Mouse (Mus musculus) embryonic facial prominence, embryonic 11.5 days (tissue): Measurements from ENCODE around the gene Ptgds. TPM values are rescaled to one million over a fixed set of nuclear protein-coding genes. Genes with fewer than 3 reads are reported as not detected.

Experiments used
- ATAC-seq: fragments of 200-750 bp; cut with Nextera tagmentation; replicated peaks from 2 replicates; pipeline ENCODE4 v1.8.0; 2017; ENCODE audit warnings: low read depth; ENCODE audit not compliant: insufficient number of reproducible peaks, low FRiP score, low TSS enrichment
- DNase-seq: peaks from one replicate; pipeline ENCODE4 v3.0.0-alpha.2; 2015; ENCODE audit warnings: low spot score
- H3K27ac ChIP-seq: fragments of 300-500 bp; sonication (generic); replicated peaks from 2 replicates; pipeline ENCODE4 v1.5.1; 2014; ENCODE audit warnings: mild to moderate bottlenecking, low read depth, low read length, control low read depth
- H3K27me3 ChIP-seq: fragments of 300-500 bp; sonication (generic); 2 replicates; pipeline ENCODE4 v1.6.1; 2014; ENCODE audit warnings: mild to moderate bottlenecking, low read length, moderate library complexity, mixed read lengths; ENCODE audit not compliant: control insufficient read depth, insufficient read depth
- H3K36me3 ChIP-seq: fragments of 300-500 bp; sonication (generic); replicated peaks from 2 replicates; pipeline ENCODE4 v1.6.1; 2014; ENCODE audit warnings: low read depth, mild to moderate bottlenecking, low read length, moderate library complexity, mixed read lengths; ENCODE audit not compliant: control insufficient read depth, insufficient read depth
- H3K4me1 ChIP-seq: fragments of 300-500 bp; sonication (generic); 2 replicates; pipeline ENCODE4 v1.6.1; 2014; ENCODE audit warnings: low read length, mixed read lengths; ENCODE audit not compliant: control insufficient read depth, insufficient read depth
- H3K4me2 ChIP-seq: fragments of 300-500 bp; sonication (generic); 2 replicates; pipeline ENCODE4 v1.6.1; 2014; ENCODE audit warnings: low read depth, mild to moderate bottlenecking, control low read depth, low read length, moderate library complexity
- H3K4me3 ChIP-seq: fragments of 300-500 bp; sonication (generic); 2 replicates; pipeline ENCODE4 v1.5.1; 2014; ENCODE audit warnings: low read depth, low read length, control low read depth
- H3K9ac ChIP-seq: fragments of 300-500 bp; sonication (generic); replicated peaks from 2 replicates; pipeline ENCODE4 v1.6.1; 2014; ENCODE audit warnings: mild to moderate bottlenecking, control low read depth, low read length
- H3K9me3 ChIP-seq: fragments of 300-500 bp; sonication (generic); replicated peaks from 2 replicates; pipeline ENCODE4 v1.6.1; 2016; ENCODE audit warnings: mild to moderate bottlenecking, low read length, inconsistent platforms, mixed read lengths; ENCODE audit not compliant: control insufficient read depth
- WGBS: fragments of 180-500 bp; shearing (Covaris S2); extraction: QIAGEN DNeasy Blood & Tissue Kit; methylation state at CpG from one replicate; pipeline ENCODE4 v1.1.7; 2014; 5-methylcytosine and 5-hydroxymethylcytosine counted together
- polyA plus RNA-seq: library from polyadenylated mRNA; unstranded; fragments of >200 nt; fragmentation: Nextera tagmentation; extraction: Ambion mirVana; gene quantifications from 2 replicates; pipeline ENCODE4 v1.2.1, GENCODE M21; 2014

Ptgds gene
- polyA plus RNA-seq: 0.26 and 0.28 TPM in 2 replicates

GRCm38 (mm10) chr2:25469969-25470368, at the start of gene Ptgds:
Gene Ptgds, minus strand, starts transcription at chr2:25470046.
- Histone ChIP-seq H3K27ac (no peak within 1 kb of the TSS), H3K9ac (no peak within 1 kb of the TSS), H3K4me1 (no peaks in the 10 kb centered on the region), H3K27me3 (no peaks in the 10 kb centered on the region), H3K9me3 (no peaks in the 10 kb centered on the region), H3K4me3 (no peak within 1 kb of the TSS), H3K36me3 (no peaks in the 10 kb centered on the region), H3K4me2 (no peak within 1 kb of the TSS)
- no peak for DNase-seq
- WGBS: 46% methylated on average over 6 of the region's 6 CpGs
- ATAC-seq: no peak

- Histone ChIP-seq H3K4me1 (no peaks in the 10 kb centered on the region), H3K4me3 (no peak overlapping the region), H3K9me3 (no peaks in the 10 kb centered on the region), H3K27ac (no peak overlapping the region), H3K27me3 (no peaks in the 10 kb centered on the region), H3K9ac (no peak overlapping the region), H3K4me2 (no peak overlapping the region), H3K36me3 (no peaks in the 10 kb centered on the region; the same call in none of the 2 replicates)
- WGBS: 64% methylated on average over 3 of the region's 3 CpGs
- DNase-seq (peak; percentile 20), ATAC-seq (no peak)
Measured at GRCm38 (mm10) chr2:25509912-25510311, 40.1 kb upstream of the Ptgds start.

DNA sequence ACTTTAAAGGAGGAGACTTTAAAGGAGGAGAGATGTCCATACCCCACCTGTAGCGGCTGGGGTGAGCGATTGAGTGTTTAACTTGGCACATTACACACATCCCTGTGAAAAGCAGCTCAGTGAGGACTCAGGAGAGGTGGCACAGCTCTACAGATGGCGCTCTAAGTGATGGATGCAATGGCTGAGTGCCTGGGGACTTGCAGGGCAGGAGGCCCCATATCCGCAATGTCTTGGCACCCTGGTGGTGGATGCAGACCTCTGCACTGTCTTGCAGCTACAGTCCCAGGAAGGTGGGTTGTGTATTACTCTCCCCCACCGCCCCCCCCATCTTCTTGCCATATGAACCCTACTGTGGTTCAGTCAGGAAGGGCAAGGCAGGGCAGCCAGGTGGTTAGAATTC, 37.1 kb upstream of the Ptgds start:
- H3K4me3 ChIP-seq: no peak overlapping the region
- H3K27me3 ChIP-seq: no peaks in the 10 kb centered on the region
- ATAC-seq (no peak), DNase-seq (peak; percentile 30)
- no peak overlapping the region for H3K9ac ChIP-seq
- H3K36me3 ChIP-seq: no peaks in the 10 kb centered on the region; the same call in none of the 2 replicates
- H3K4me1 ChIP-seq: no peaks in the 10 kb centered on the region
- 33% methylated on average over 5 of the region's 5 CpGs for WGBS
- no peak overlapping the region for H3K4me2 ChIP-seq
- H3K9me3 ChIP-seq: no peaks in the 10 kb centered on the region
- no peak overlapping the region for H3K27ac ChIP-seq

- Histone ChIP-seq H3K27me3 (no peaks in the 10 kb centered on the region), H3K4me2 (no peak overlapping the region), H3K4me1 (peaks cover 5% of the 10 kb centered on the region), H3K9ac (no peak overlapping the region), H3K36me3 (no peaks in the 10 kb centered on the region; the same call in none of the 2 replicates), H3K4me3 (no peak overlapping the region), H3K27ac (no peak overlapping the region), H3K9me3 (no peaks in the 10 kb centered on the region)
- 97% methylated on average over 4 of the region's 4 CpGs for WGBS
- ATAC-seq (no peak), DNase-seq (no peak)
Measured at GRCm38 (mm10) chr2:25505860-25506259, 36.0 kb upstream of the Ptgds start.

DNA sequence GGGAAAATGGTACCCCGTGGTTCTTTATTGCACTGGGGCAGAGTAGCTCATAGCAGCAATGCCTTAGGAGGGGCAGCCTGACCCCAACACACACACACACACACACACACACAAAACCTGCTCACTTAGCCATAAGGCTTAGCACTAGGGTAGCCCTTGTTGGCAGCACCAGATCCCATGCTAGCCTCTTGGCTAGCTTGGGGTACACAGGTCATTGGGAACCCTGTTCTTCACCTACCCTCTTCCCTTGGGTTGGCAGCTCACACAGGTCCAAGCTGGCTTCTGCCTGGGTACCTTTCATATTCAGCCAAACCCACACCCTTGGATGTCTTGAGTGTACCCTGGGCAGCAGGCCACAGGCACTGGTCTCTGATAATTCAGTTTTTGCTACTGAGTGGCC, 35.2 kb upstream of the Ptgds start:
- Histone ChIP-seq H3K27me3 (no peaks in the 10 kb centered on the region), H3K4me1 (peaks cover 5% of the 10 kb centered on the region), H3K4me2 (no peak overlapping the region), H3K4me3 (no peak overlapping the region), H3K27ac (no peak overlapping the region), H3K9me3 (no peaks in the 10 kb centered on the region), H3K36me3 (no peaks in the 10 kb centered on the region; the same call in none of the 2 replicates), H3K9ac (no peak overlapping the region)
- DNase-seq (no peak), ATAC-seq (no peak)
- WGBS: 80% methylated on average over 1 of the region's 1 CpGs

DNA sequence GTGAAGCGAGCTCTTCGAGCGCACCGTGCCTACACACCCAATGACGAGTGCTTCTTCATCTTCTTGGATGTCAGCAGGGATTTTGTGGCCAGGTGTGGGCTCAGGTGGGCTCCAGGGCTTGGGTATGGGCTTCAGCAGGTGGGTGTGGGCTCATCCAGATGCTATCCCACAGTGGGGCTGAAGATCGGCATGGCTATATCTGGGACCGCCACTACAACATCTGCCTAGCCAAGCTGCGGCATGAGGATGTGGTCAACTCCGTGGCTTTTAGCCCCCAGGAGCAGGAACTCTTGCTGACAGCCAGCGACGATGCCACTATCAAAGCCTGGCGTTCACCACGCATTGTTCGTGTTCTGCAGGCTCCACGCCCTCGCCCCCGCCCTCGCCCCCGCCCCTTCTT, 34.7 kb upstream of the Ptgds start:
- DNase-seq (no peak), ATAC-seq (no peak)
- H3K4me3 ChIP-seq: no peak overlapping the region
- no peak overlapping the region for H3K27ac ChIP-seq
- H3K27me3 ChIP-seq: no peaks in the 10 kb centered on the region
- H3K4me2 ChIP-seq: no peak overlapping the region
- H3K4me1 ChIP-seq: peaks cover 5% of the 10 kb centered on the region
- H3K36me3 ChIP-seq: no peaks in the 10 kb centered on the region; the same call in none of the 2 replicates
- H3K9ac ChIP-seq: no peak overlapping the region
- 97% methylated on average over 19 of the region's 19 CpGs for WGBS
- no peaks in the 10 kb centered on the region for H3K9me3 ChIP-seq

- Histone ChIP-seq H3K4me1 (peaks cover 5% of the 10 kb centered on the region), H3K36me3 (no peaks in the 10 kb centered on the region; the same call in none of the 2 replicates), H3K4me2 (no peak overlapping the region), H3K9ac (no peak overlapping the region), H3K27me3 (no peaks in the 10 kb centered on the region), H3K4me3 (no peak overlapping the region), H3K9me3 (no peaks in the 10 kb centered on the region), H3K27ac (no peak overlapping the region)
- ATAC-seq (no peak), DNase-seq (no peak)
- 84% methylated on average over 3 of the region's 3 CpGs for WGBS
Measured at GRCm38 (mm10) chr2:25502726-25503125, 32.9 kb upstream of the Ptgds start.

- H3K36me3 ChIP-seq: no peaks in the 10 kb centered on the region; the same call in none of the 2 replicates
- no peak for ATAC-seq
- no peak for DNase-seq
- H3K4me2 ChIP-seq: peak within 1 kb of the TSS; percentile 69
- peak within 1 kb of the TSS; percentile 35; the same call in 1 of the 2 replicates for H3K27ac ChIP-seq
- peak within 1 kb of the TSS; percentile 89 for H3K4me3 ChIP-seq
- peaks cover 5% of the 10 kb centered on the region for H3K4me1 ChIP-seq
- no peaks in the 10 kb centered on the region for H3K27me3 ChIP-seq
- no peaks in the 10 kb centered on the region for H3K9me3 ChIP-seq
- peak within 1 kb of the TSS; percentile 94 for H3K9ac ChIP-seq
- WGBS: 79% methylated on average over 20 of the region's 20 CpGs
Measured at GRCm38 (mm10) chr2:25501593-25502486, 32.0 kb upstream of the Ptgds start, which contains the start of gene C8g. Gene C8g, minus strand, starts transcription at chr2:25501719.
